Mouse (Mus musculus): ENCODE results near the gene Cacna1g. TPM values are rescaled to one million over a fixed set of nuclear protein-coding genes. Genes with fewer than 3 reads are reported as not detected.

Cacna1g gene
- 128 and 162 TPM in 2 replicates for polyA plus RNA-seq (2012; rRNA removed)

DNA sequence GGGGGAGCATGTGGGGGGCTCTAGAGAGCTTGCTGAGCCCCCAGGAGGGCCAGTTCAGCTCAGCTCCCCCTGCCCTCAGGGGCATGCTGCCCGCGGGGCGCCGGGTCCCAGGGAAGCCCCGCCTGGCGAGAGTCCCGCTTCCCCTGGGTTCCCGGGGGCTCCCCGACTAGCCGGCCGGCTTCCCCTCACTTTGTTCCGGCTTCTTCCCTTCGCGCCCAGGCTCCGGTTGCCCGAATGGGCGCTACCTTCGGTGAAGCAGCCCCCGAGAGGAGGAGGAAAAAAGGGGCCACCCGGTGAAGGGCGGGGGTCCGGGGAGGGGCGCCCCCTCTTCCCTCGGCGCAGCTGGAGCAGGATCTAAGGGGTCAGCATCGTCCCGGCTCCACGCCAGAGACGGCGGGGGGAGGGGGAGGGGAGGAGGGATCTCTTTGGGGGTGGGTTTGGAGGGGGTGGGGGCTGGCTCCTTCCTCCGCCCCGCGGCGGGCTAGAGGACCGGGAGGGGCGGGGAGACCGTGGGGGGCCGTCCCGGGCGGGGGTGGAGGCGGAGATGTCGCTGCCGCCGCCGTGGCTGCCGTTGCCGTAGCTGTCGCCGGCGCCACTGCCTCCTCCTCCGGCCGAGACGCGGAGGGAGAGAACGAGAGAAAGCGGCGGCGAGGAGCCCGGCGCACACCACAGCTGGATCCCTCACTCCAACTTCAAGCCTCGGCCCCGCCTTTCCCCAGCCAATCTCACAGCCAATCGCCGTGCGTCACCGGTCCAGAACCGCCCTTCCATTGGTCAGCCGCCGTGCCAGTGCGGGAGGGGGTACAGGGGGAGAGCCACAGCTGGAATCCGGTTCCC is at the start of gene Cacna1g:
Cacna1g (minus strand) TSS at position 492 of the 837 bp plus-strand sequence.

DNA sequence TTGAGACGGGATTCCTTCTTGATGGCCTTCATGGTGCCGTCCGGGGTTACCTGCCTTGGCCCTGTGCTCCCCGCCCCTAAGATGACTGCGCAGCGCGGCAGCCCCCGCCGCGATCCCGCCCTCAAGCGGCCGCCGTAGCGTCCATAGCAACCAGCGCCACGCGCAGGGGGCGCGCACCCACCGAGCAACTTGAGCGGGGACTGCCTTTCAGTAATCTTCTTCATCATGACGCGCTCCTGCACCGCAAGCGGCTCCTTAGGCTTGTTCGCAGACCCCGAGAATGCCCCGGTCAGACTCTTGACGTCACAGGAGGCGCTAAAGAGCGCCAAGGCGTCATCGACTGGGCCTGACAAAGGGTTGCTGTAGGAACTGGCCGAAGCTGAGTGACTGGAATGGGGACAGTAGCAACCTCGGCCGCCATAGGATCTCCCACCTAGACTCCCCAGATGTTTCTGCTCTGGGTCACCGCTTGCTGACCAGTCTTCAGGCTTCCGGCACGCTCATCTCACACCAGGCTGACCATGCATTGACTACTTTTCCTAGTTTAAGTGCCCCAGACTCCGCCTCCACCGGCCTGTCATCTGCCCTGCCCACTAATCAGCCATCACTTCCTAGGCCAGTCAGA is 47.3 kb upstream of the Cacna1g start, which contains the start of gene Mycbpap:
Mycbpap (minus strand) TSS at position 524 of the 625 bp plus-strand sequence.

DNA sequence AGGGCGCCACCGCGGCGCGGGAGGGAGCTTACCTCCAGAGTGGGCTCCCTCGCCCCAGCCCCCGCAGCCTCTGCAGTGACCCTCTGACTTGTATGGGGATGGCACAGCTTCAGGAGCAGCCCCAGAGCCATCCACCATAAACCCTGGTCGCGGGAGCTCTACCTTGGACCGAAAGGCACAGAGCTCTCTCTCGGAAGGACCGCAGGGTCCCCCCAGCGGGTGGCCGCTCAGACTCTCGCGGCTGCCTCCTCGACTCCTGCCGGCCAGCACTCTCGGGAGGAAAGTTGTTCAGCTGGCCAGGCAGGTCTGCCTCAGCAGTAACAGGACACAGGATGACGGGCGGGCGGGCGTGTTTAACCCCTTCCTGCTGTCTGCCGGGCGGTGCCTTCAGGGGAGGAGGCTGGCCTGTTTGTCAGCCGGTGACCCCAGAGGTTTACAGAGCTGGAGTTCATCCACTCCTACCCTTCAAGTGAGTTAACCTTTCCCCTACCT is 25.7 kb upstream of the Cacna1g start, which contains the start of gene Epn3:
Epn3 (minus strand) TSS at position 314 of the 492 bp plus-strand sequence.

DNA sequence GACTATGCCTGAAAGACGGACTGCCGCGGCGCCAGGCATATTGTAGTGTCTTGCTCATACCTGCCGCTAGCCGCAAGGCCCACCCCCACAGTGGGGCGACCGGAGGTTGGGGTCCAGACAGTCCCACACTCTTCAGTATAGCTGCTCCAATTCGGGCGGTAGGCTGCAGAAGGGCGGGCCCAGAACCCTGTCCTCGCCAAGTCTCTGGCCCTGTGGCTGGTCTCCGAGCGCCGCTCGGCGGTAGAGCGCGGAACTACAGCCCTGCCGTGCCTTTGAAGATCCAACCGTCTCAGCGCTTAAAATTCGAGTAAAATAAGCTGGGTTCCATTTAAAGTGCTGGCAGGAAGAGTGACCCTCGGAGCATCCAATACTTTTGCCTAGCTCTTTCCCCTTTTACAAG is 12.0 kb upstream of the Cacna1g start, which contains the start of gene Spata20:
Spata20 (minus strand) TSS at position 179 of the 400 bp plus-strand sequence.

DNA sequence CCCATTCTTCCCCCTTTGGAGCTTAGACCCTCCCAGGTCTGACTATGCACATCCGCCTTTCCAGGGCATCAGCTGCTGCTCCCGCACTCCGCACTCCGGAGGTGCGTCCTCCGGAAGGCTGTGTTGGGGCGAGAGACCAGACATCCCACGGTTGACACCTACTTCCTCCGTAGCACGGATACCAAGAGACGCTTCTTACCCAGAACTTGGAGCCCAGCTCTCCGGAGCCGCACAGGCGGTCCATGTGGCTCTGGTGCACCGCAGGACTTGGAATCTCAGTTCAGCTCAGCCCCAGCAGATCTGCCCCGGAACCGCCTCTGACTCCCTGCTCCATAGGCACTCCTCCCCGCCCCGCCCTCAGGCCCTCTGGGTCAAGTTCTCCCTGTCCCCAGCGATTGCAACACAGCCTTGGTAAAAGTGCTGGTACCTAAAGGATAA is 81.3 kb downstream of the Cacna1g start, which contains the start of gene Abcc3:
Abcc3 (minus strand) TSS at position 326 of the 438 bp plus-strand sequence.

Other genes starting within 250 kb of the Cacna1g start
- 2.9 and 6.1 TPM in 2 replicates for gene Wfikkn2, start 228.2 kb downstream of the Cacna1g start, polyA plus RNA-seq (2012; rRNA removed)
- gene Gm21885, start 192.3 kb downstream of the Cacna1g start, polyA plus RNA-seq (2012; rRNA removed) = not detected in 2 replicates
- 190 and 384 TPM in 2 replicates for gene Luc7l3, start 152.2 kb downstream of the Cacna1g start, polyA plus RNA-seq (2012; rRNA removed)
- gene Ankrd40, start 146.2 kb downstream of the Cacna1g start, polyA plus RNA-seq (2012; rRNA removed) = 49.6 and 60.0 TPM in 2 replicates
- gene Abcc3, start 81.2 kb downstream of the Cacna1g start, polyA plus RNA-seq (2012; rRNA removed) = 0.86 and 0.91 TPM in 2 replicates
- gene Spata20, start 12.0 kb upstream of the Cacna1g start, polyA plus RNA-seq (2012; rRNA removed) = 0.20 TPM in 2 replicates
- 1.0 and 2.1 TPM in 2 replicates for gene Epn3, start 25.8 kb upstream of the Cacna1g start, polyA plus RNA-seq (2012; rRNA removed)
- 2.9 and 5.7 TPM in 2 replicates for gene Mycbpap, start 47.5 kb upstream of the Cacna1g start, polyA plus RNA-seq (2012; rRNA removed)
- 7.7 and 8.3 TPM in 2 replicates for gene Rsad1, start 75.1 kb upstream of the Cacna1g start, polyA plus RNA-seq (2012; rRNA removed)
- gene Chad, start 90.8 kb upstream of the Cacna1g start, polyA plus RNA-seq (2012; rRNA removed) = 0.10 and 0.55 TPM in 2 replicates
- gene Acsf2, start 127.7 kb upstream of the Cacna1g start, polyA plus RNA-seq (2012; rRNA removed) = 13.9 and 20.7 TPM in 2 replicates
- 126 and 129 TPM in 2 replicates for gene Lrrc59, start 155.6 kb upstream of the Cacna1g start, polyA plus RNA-seq (2012; rRNA removed)
- 96.5 and 117 TPM in 2 replicates for gene Mrpl27, start 179.6 kb upstream of the Cacna1g start, polyA plus RNA-seq (2012; rRNA removed)
- 42.1 and 54.0 TPM in 2 replicates for gene Eme1, start 179.8 kb upstream of the Cacna1g start, polyA plus RNA-seq (2012; rRNA removed)
- gene Xylt2, start 203.3 kb upstream of the Cacna1g start, polyA plus RNA-seq (2012; rRNA removed) = 26.9 and 27.8 TPM in 2 replicates
- gene Gm11541, start 230.3 kb upstream of the Cacna1g start, polyA plus RNA-seq (2012; rRNA removed) = 0.10 TPM in 1 of 2 replicates, not detected in the other

All from central nervous system, embryonic 11.5 days (tissue).